Mouse (Mus musculus) liver, embryonic 12.5 days (tissue): ENCODE measurements around the gene Serpinb1a. TPM values are rescaled to one million over a fixed set of nuclear protein-coding genes. Genes with fewer than 3 reads are reported as not detected.

Source experiments
- ATAC-seq: fragments of 200-750 bp; cut with Nextera tagmentation; 2 replicates; pipeline ENCODE4 v1.8.0; 2017; ENCODE audit warnings: moderate number of reproducible peaks, mild to moderate bottlenecking, moderate library complexity
- H3K27ac ChIP-seq: fragments of 300-500 bp; sonication (generic); 2 replicates; pipeline ENCODE4 v1.5.1; 2016; ENCODE audit warnings: mild to moderate bottlenecking
- H3K27me3 ChIP-seq: fragments of 300-500 bp; sonication (generic); replicated peaks from 2 replicates; pipeline ENCODE4 v1.6.1; 2016; ENCODE audit warnings: mild to moderate bottlenecking, moderate library complexity
- H3K36me3 ChIP-seq: fragments of 300-500 bp; sonication (generic); 2 replicates; pipeline ENCODE4 v1.6.1; 2016; ENCODE audit warnings: mild to moderate bottlenecking, moderate library complexity
- H3K4me1 ChIP-seq: fragments of 300-500 bp; sonication (generic); 2 replicates; pipeline ENCODE4 v1.6.1; 2016
- H3K4me2 ChIP-seq: fragments of 300-500 bp; sonication (generic); 2 replicates; pipeline ENCODE4 v1.6.1; 2016; ENCODE audit warnings: mild to moderate bottlenecking, moderate library complexity
- H3K4me3 ChIP-seq: fragments of 300-500 bp; sonication (generic); 2 replicates; pipeline ENCODE4 v1.5.1; 2016; ENCODE audit warnings: mild to moderate bottlenecking, moderate library complexity
- H3K9ac ChIP-seq: fragments of 300-500 bp; sonication (generic); 2 replicates; pipeline ENCODE4 v1.6.1; 2016; ENCODE audit warnings: mild to moderate bottlenecking, moderate library complexity
- H3K9me3 ChIP-seq: fragments of 300-500 bp; sonication (generic); replicated peaks from 2 replicates; pipeline ENCODE4 v1.6.1; 2016; ENCODE audit warnings: mild to moderate bottlenecking, moderate library complexity
- WGBS: fragments of 180-500 bp; shearing (Covaris S2); methylation state at CpG from one replicate; pipeline ENCODE4 v1.1.7; 2016; ENCODE audit not compliant: insufficient replicate concordance; 5-methylcytosine and 5-hydroxymethylcytosine counted together
- polyA plus RNA-seq: library from polyadenylated mRNA; unstranded; fragments of >200 nt; fragmentation: Nextera tagmentation; extraction: Ambion mirVana; gene quantifications from 2 replicates; pipeline ENCODE4 v1.2.1, GENCODE M21; 2016

Serpinb1a gene
- polyA plus RNA-seq, 1 experiment from 2014 or later: 11.7 TPM

- Histone ChIP-seq H3K9me3 (no peaks in the 10 kb centered on the region), H3K9ac (no peak overlapping the region), H3K4me2 (no peak overlapping the region), H3K27ac (no peak overlapping the region), H3K27me3 (no peaks in the 10 kb centered on the region), H3K36me3 (no peaks in the 10 kb centered on the region), H3K4me1 (peaks cover 6% of the 10 kb centered on the region; the same call in 1 of the 2 replicates), H3K4me3 (no peak overlapping the region)
- WGBS: 42% methylated on average over 3 of the region's 3 CpGs
- no peak for ATAC-seq
Measured at GRCm38 (mm10) chr13:32832776-32833175, 18.2 kb downstream of the Serpinb1a start.

- peaks cover 6% of the 10 kb centered on the region; the same call in 1 of the 2 replicates for H3K4me1 ChIP-seq
- H3K36me3 ChIP-seq: no peaks in the 10 kb centered on the region
- WGBS: 42% methylated on average over 3 of the region's 3 CpGs
- no peak overlapping the region for H3K9ac ChIP-seq
- no peaks in the 10 kb centered on the region for H3K9me3 ChIP-seq
- no peaks in the 10 kb centered on the region for H3K27me3 ChIP-seq
- H3K4me3 ChIP-seq: no peak overlapping the region
- no peak for ATAC-seq
- H3K4me2 ChIP-seq: no peak overlapping the region
- H3K27ac ChIP-seq: no peak overlapping the region
Measured at GRCm38 (mm10) chr13:32831505-32832273, 19.3 kb downstream of the Serpinb1a start.

- Histone ChIP-seq H3K27ac (no peak overlapping the region), H3K4me2 (no peak overlapping the region), H3K9me3 (no peaks in the 10 kb centered on the region), H3K4me3 (no peak overlapping the region), H3K36me3 (no peaks in the 10 kb centered on the region), H3K27me3 (no peaks in the 10 kb centered on the region), H3K9ac (no peak overlapping the region), H3K4me1 (peaks cover 6% of the 10 kb centered on the region)
- ATAC-seq: no peak
- WGBS: 16% methylated on average over 4 of the region's 4 CpGs
Measured at GRCm38 (mm10) chr13:32828886-32829285, 22.1 kb downstream of the Serpinb1a start.

- Histone ChIP-seq H3K27ac (no peak overlapping the region), H3K4me1 (peaks cover 6% of the 10 kb centered on the region), H3K27me3 (no peaks in the 10 kb centered on the region), H3K9ac (no peak overlapping the region), H3K36me3 (peaks cover 6% of the 10 kb centered on the region; the same call in 1 of the 2 replicates), H3K4me3 (no peak overlapping the region), H3K9me3 (no peaks in the 10 kb centered on the region), H3K4me2 (no peak overlapping the region)
- peak; percentile 54; the same call in 1 of the 2 replicates for ATAC-seq
- WGBS: 39% methylated on average over 4 of the region's 4 CpGs
Measured at GRCm38 (mm10) chr13:32827951-32828350, 23.0 kb downstream of the Serpinb1a start.

- Histone ChIP-seq H3K27me3 (no peaks in the 10 kb centered on the region), H3K9ac (no peak overlapping the region), H3K9me3 (no peaks in the 10 kb centered on the region), H3K4me3 (no peak overlapping the region), H3K4me1 (peaks cover 6% of the 10 kb centered on the region), H3K27ac (no peak overlapping the region), H3K4me2 (no peak overlapping the region), H3K36me3 (peaks cover 12% of the 10 kb centered on the region; the same call in 1 of the 2 replicates)
- no peak for ATAC-seq
- WGBS: 63% methylated on average over 3 of the region's 3 CpGs
Measured at GRCm38 (mm10) chr13:32827111-32827822, 23.7 kb downstream of the Serpinb1a start.

GRCm38 (mm10) chr13:32825546-32825945 is 25.4 kb downstream of the Serpinb1a start:
- ATAC-seq: no peak
- H3K4me1 ChIP-seq: peaks cover 6% of the 10 kb centered on the region
- H3K9ac ChIP-seq: no peak overlapping the region
- no peaks in the 10 kb centered on the region for H3K27me3 ChIP-seq
- H3K4me3 ChIP-seq: no peak overlapping the region
- no peak overlapping the region for H3K4me2 ChIP-seq
- H3K27ac ChIP-seq: no peak overlapping the region
- H3K36me3 ChIP-seq: peaks cover 28% of the 10 kb centered on the region
- H3K9me3 ChIP-seq: no peaks in the 10 kb centered on the region
- 76% methylated on average over 8 of the region's 8 CpGs for WGBS

GRCm38 (mm10) chr13:32824377-32825330 is 26.3 kb downstream of the Serpinb1a start:
- H3K27ac ChIP-seq: no peak overlapping the region
- H3K4me3 ChIP-seq: no peak overlapping the region
- no peak overlapping the region for H3K9ac ChIP-seq
- H3K36me3 ChIP-seq: peaks cover 37% of the 10 kb centered on the region
- no peak for ATAC-seq
- 63% methylated on average over 6 of the region's 6 CpGs for WGBS
- peaks cover 6% of the 10 kb centered on the region for H3K4me1 ChIP-seq
- H3K9me3 ChIP-seq: no peaks in the 10 kb centered on the region
- H3K27me3 ChIP-seq: no peaks in the 10 kb centered on the region
- no peak overlapping the region for H3K4me2 ChIP-seq

GRCm38 (mm10) chr13:32823126-32823525 is 27.9 kb downstream of the Serpinb1a start:
- no peaks in the 10 kb centered on the region; the same call in 1 of the 2 replicates for H3K4me1 ChIP-seq
- H3K4me3 ChIP-seq: no peak overlapping the region
- H3K4me2 ChIP-seq: no peak overlapping the region
- no peaks in the 10 kb centered on the region for H3K9me3 ChIP-seq
- no peak overlapping the region for H3K27ac ChIP-seq
- H3K36me3 ChIP-seq: peaks cover 53% of the 10 kb centered on the region
- no peak for ATAC-seq
- H3K27me3 ChIP-seq: no peaks in the 10 kb centered on the region
- WGBS: 86% methylated on average over 6 of the region's 6 CpGs
- H3K9ac ChIP-seq: no peak overlapping the region

- Histone ChIP-seq H3K9ac (no peak overlapping the region), H3K4me2 (no peak overlapping the region), H3K36me3 (peaks cover 66% of the 10 kb centered on the region), H3K9me3 (no peaks in the 10 kb centered on the region), H3K4me1 (no peaks in the 10 kb centered on the region; the same call in 1 of the 2 replicates), H3K4me3 (no peak overlapping the region), H3K27ac (no peak overlapping the region), H3K27me3 (no peaks in the 10 kb centered on the region)
- 82% methylated on average over 4 of the region's 4 CpGs for WGBS
- no peak for ATAC-seq
Measured at GRCm38 (mm10) chr13:32821671-32822070, 29.3 kb downstream of the Serpinb1a start.

- H3K36me3 ChIP-seq: peaks cover 80% of the 10 kb centered on the region
- 85% methylated on average over 5 of the region's 5 CpGs for WGBS
Measured at GRCm38 (mm10) chr13:32819926-32820325, 31.1 kb downstream of the Serpinb1a start.

GRCm38 (mm10) chr13:32819241-32819640 is 31.7 kb downstream of the Serpinb1a start:
- ATAC-seq: no peak
- peaks cover 82% of the 10 kb centered on the region for H3K36me3 ChIP-seq
- H3K4me1 ChIP-seq: no peaks in the 10 kb centered on the region
- H3K4me3 ChIP-seq: no peak overlapping the region
- no peak overlapping the region for H3K27ac ChIP-seq
- H3K9ac ChIP-seq: no peak overlapping the region
- H3K4me2 ChIP-seq: no peak overlapping the region
- no peaks in the 10 kb centered on the region for H3K9me3 ChIP-seq
- H3K27me3 ChIP-seq: no peaks in the 10 kb centered on the region
- WGBS: 81% methylated on average over 3 of the region's 3 CpGs

More at GRCm38 (mm10) chr13:32819926-32820325, 31.1 kb downstream of the Serpinb1a start:
- Histone ChIP-seq H3K4me3 (no peak overlapping the region), H3K9ac (no peak overlapping the region), H3K9me3 (no peaks in the 10 kb centered on the region), H3K4me2 (no peak overlapping the region), H3K27me3 (no peaks in the 10 kb centered on the region), H3K4me1 (no peaks in the 10 kb centered on the region; the same call in 1 of the 2 replicates), H3K27ac (no peak overlapping the region)
- no peak for ATAC-seq
